Mouse (Mus musculus): ENCODE results near the gene Efcab6. TPM values are rescaled to one million over a fixed set of nuclear protein-coding genes. Genes with fewer than 3 reads are reported as not detected.

Gene Efcab6
- polyA plus RNA-seq, 1 experiment from 2014 or later, result 0.56 TPM

GRCm38 (mm10) chr15:83956996-83957395, 108.2 kb downstream of the Efcab6 start:
- no peak overlapping the region for H3K9ac ChIP-seq
- H3K27me3 ChIP-seq (replicated peaks), result no peaks in the 10 kb centered on the region
- no peak overlapping the region for H3K27ac ChIP-seq
- no peaks in the 10 kb centered on the region for H3K36me3 ChIP-seq (replicated peaks)
- 91% methylated on average over 7 of the region's 7 CpGs for WGBS
- no peak overlapping the region for H3K4me2 ChIP-seq
- no peak for ATAC-seq (replicated peaks)
- H3K9me3 ChIP-seq, result no peaks in the 10 kb centered on the region
- no peaks in the 10 kb centered on the region for H3K4me1 ChIP-seq
- H3K4me3 ChIP-seq, result no peak overlapping the region

DNA sequence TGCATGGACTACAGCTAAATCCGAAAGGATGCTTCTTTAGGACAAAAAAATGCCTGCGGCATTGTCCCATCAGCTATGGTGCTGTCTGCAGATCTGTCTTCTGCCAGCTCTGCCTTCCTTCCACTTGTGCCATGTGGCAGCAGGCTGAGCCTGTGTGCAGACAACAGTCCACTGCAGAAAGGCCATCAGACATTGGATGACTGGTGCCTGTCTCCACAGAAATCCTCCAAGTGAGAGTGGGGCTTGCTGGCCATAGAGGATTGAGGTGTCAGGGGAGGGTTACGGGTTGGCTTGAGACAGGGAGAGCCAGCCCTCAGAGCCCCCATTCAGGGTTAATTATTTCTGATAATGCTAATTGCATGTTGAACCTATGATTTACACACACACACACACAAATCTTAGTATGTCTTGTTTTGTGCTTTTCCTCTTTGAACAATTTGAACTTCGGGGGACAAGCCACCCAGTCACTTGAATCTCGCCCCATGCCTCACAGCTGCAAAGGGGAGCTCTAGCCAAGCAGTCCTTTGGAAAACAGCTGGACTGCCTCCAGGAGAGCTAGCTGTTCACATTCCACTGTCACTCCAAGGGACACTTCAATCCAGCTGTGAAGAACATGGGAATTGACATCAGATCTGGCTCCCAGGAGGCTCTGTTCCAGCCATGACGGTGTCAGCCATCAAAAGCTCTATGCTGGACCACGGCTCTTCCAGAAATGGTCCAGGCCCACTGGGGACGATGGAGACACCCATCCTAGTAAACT, 109.1 kb downstream of the Efcab6 start:
- H3K4me3 ChIP-seq, result no peak overlapping the region
- no peaks in the 10 kb centered on the region for H3K9me3 ChIP-seq
- ATAC-seq (replicated peaks), result no peak
- no peak overlapping the region for H3K27ac ChIP-seq
- 83% methylated on average over 8 of the region's 8 CpGs for WGBS
- H3K36me3 ChIP-seq (replicated peaks), result no peaks in the 10 kb centered on the region
- no peak overlapping the region for H3K9ac ChIP-seq
- H3K4me1 ChIP-seq, result no peaks in the 10 kb centered on the region
- H3K4me2 ChIP-seq, result no peak overlapping the region
- H3K27me3 ChIP-seq (replicated peaks), result no peaks in the 10 kb centered on the region

DNA sequence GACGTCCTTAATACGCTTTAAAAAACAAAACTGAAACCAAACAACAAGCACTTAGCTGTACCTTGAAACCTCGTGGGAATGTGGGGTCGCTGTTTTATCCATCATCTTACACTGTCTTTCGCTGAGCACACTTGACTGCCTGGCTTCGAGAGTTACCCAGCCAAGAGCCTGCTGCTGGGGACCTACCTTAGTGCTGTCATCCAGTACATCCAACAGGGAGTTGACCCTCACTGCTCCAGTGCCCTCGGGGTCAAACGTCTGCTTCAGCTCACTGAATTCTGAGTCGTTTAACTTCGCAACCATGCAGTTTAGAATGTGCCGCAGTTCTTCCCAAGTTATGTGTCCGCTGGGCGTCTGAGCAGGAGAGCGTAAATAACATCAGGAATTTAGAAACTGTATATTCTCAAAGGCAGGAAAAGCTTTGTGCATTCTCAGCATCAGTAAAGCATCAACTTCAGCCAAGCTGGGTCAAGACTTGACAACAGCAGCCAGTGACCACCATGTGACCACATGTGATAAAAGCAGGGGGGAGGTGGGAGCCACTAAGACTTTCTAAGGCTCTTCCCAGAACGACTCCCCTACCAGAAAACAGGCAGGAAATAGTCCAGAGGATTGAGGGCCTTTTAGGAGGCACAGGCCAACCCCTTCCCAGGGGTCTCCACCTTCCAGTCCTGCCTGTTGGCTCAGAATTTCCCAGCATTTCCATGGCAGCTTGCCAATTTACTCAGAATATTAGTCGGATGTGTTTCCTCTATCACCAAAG, 115.3 kb downstream of the Efcab6 start:
- no peak overlapping the region for H3K9ac ChIP-seq
- WGBS, result 51% methylated on average over 16 of the region's 16 CpGs
- H3K27me3 ChIP-seq (replicated peaks), result no peaks in the 10 kb centered on the region
- no peak for ATAC-seq (replicated peaks)
- H3K36me3 ChIP-seq (replicated peaks), result no peaks in the 10 kb centered on the region
- no peak overlapping the region for H3K4me3 ChIP-seq
- H3K4me1 ChIP-seq, result no peaks in the 10 kb centered on the region
- no peak overlapping the region for H3K27ac ChIP-seq
- no peaks in the 10 kb centered on the region for H3K9me3 ChIP-seq
- no peak overlapping the region for H3K4me2 ChIP-seq

DNA sequence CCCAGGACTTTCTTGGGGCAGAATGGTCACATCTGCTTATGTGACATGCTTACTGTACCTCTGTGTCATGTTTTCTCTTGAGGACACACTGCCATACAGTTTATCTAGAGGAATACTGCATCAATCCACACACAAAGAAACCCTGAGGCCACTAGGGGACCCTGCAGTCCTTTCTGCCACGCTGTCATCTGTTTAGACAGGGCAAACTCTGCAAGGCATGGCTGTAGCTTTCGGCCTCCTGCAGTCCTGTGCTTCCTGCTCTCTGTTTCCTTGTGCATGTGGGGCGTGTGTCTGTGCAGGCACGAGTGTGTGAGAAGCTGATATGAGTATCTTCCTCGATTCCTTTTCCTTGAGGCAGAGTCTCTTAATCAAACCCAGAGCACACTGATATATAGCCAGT, 125.5 kb downstream of the Efcab6 start:
- H3K27ac ChIP-seq, result no peak overlapping the region
- H3K4me2 ChIP-seq, result no peak overlapping the region
- no peaks in the 10 kb centered on the region for H3K9me3 ChIP-seq
- 42% methylated on average over 5 of the region's 5 CpGs for WGBS
- H3K4me1 ChIP-seq, result peaks cover 6% of the 10 kb centered on the region; the same call in 1 of the 2 replicates
- no peak overlapping the region for H3K4me3 ChIP-seq
- no peak overlapping the region for H3K9ac ChIP-seq
- no peak for ATAC-seq (replicated peaks)
- H3K27me3 ChIP-seq (replicated peaks), result no peaks in the 10 kb centered on the region
- H3K36me3 ChIP-seq (replicated peaks), result no peaks in the 10 kb centered on the region

DNA sequence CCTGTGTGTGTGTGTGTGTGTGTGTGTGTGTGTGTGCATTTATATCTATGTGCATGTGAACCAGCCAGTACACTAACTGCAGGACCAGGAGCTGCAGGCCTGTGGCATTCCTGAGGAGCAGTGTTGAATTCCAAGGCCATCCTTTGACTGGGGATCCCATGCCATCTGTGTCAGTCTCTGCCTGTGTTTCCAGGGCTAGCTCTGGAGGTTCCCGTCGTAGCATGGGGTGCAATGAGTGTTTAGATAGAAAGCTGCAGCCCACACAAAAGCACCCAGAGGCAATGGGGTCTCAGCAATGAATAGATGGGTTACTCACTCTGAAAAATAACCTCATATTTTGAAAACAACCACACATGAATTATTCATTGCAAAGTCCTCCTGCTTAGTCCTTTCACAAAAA, 126.7 kb downstream of the Efcab6 start:
- no peak for ATAC-seq (replicated peaks)
- no peak overlapping the region for H3K4me3 ChIP-seq
- peaks cover 6% of the 10 kb centered on the region; the same call in 1 of the 2 replicates for H3K4me1 ChIP-seq
- no peaks in the 10 kb centered on the region for H3K27me3 ChIP-seq (replicated peaks)
- WGBS, result 49% methylated on average over 2 of the region's 2 CpGs
- H3K9me3 ChIP-seq, result no peaks in the 10 kb centered on the region
- H3K9ac ChIP-seq, result no peak overlapping the region
- H3K4me2 ChIP-seq, result no peak overlapping the region
- H3K36me3 ChIP-seq (replicated peaks), result no peaks in the 10 kb centered on the region
- no peak overlapping the region for H3K27ac ChIP-seq

DNA sequence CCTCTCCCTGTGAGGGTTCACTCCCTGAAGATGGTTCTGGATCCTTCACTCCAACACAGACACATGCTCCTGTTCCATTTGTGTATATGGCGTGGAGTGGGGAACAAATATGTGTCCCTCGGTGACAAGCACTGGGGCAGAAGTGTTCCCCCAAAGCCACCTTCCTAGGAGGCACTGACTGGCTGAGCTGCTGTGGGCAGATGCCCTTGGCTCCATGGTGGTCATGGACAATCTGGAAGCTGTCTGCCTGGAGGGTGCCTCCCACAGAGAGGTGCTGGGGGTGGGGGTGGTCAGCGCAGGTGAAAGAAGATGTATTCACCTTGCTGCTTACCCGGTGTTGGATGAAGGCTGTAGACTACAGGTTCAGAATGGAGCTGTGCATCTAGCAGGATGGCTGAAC, 128.7 kb downstream of the Efcab6 start:
- no peaks in the 10 kb centered on the region for H3K36me3 ChIP-seq (replicated peaks)
- no peak overlapping the region for H3K4me3 ChIP-seq
- H3K4me2 ChIP-seq, result no peak overlapping the region
- ATAC-seq (replicated peaks), result no peak
- no peaks in the 10 kb centered on the region for H3K9me3 ChIP-seq
- H3K4me1 ChIP-seq, result peaks cover 6% of the 10 kb centered on the region; the same call in 1 of the 2 replicates
- H3K27me3 ChIP-seq (replicated peaks), result no peaks in the 10 kb centered on the region
- WGBS, result 94% methylated on average over 4 of the region's 4 CpGs
- H3K9ac ChIP-seq, result no peak overlapping the region
- H3K27ac ChIP-seq, result no peak overlapping the region

- no peak overlapping the region for H3K27ac ChIP-seq
- H3K4me2 ChIP-seq, result no peak overlapping the region
- no peaks in the 10 kb centered on the region for H3K36me3 ChIP-seq (replicated peaks)
- H3K9ac ChIP-seq, result no peak overlapping the region
- H3K27me3 ChIP-seq (replicated peaks), result no peaks in the 10 kb centered on the region
- WGBS, result 63% methylated on average over 2 of the region's 2 CpGs
- H3K9me3 ChIP-seq, result no peaks in the 10 kb centered on the region
- peaks cover 6% of the 10 kb centered on the region; the same call in 1 of the 2 replicates for H3K4me1 ChIP-seq
- ATAC-seq (replicated peaks), result no peak
- no peak overlapping the region for H3K4me3 ChIP-seq
Measured at GRCm38 (mm10) chr15:83934816-83935215, 130.4 kb downstream of the Efcab6 start.

DNA sequence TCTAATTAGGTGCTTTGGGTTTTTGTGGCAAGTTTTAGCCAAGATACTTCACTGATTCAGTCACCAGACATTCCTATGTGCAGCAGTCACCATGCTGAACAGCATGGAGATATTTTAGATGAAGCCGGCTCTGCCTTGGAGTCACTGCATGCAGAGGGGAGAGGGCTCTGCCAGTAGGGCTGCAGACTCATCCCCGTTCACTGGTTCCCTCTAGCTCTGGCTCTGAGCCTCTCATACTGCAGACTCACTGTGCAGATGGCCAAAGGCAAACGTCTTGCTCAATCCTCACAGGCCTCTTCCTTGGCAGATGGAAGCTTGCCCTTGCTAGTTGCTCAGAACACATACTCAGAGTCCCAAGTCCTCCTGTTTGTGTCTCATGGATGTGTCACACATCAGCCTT, 139.8 kb downstream of the Efcab6 start:
- Histone ChIP-seq H3K4me3 (no peak overlapping the region), H3K9me3 (no peaks in the 10 kb centered on the region), H3K36me3 (replicated peaks) (no peaks in the 10 kb centered on the region), H3K4me1 (no peaks in the 10 kb centered on the region), H3K27ac (no peak overlapping the region), H3K4me2 (no peak overlapping the region), H3K9ac (no peak overlapping the region), H3K27me3 (replicated peaks) (no peaks in the 10 kb centered on the region)
- ATAC-seq (replicated peaks), result no peak
- 70% methylated on average over 3 of the region's 3 CpGs for WGBS

DNA sequence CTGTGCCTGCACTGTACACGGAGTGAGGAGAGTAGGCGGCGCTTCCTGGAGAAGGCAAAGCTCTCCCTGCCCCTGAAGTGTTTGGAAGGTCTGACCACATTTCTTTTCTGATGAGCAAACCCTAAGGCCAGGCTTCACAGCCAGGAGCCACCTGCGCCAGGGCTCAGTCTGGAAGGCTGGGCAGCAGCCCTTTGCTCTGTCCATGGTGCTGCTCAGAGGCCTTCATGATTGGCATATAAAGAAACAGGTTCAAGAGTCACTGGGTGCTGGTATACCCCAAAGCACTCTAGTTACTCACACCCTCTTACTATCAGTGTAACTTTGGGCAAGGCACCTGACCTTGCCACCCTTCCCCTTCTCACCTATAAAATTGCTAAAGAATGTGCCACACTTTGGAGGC, 140.5 kb downstream of the Efcab6 start:
- WGBS, result 27% methylated on average over 4 of the region's 4 CpGs
- Histone ChIP-seq H3K4me2 (no peak overlapping the region), H3K4me1 (no peaks in the 10 kb centered on the region), H3K4me3 (no peak overlapping the region), H3K27me3 (replicated peaks) (no peaks in the 10 kb centered on the region), H3K36me3 (replicated peaks) (no peaks in the 10 kb centered on the region), H3K9ac (no peak overlapping the region), H3K27ac (no peak overlapping the region), H3K9me3 (no peaks in the 10 kb centered on the region)
- ATAC-seq (replicated peaks), result no peak

DNA sequence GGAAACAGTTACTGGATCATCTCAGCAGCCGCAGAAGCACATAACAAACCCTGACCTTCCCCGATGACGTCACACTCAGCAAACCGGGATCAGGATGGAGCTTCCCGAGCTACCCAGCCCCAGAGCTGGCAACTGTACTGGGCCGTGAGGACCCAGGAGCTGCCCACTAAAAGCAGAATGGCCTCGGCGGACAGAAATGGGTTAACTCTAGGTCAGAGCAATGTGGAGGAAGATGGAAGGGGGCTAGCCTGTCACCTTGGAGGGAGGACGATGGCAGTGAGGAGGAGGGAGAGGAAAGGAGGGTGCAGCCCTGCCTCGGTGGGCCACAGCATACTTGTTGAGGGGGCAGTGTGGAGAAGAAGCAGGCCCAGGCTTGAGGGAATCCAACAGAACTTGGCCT, 149.8 kb downstream of the Efcab6 start:
- H3K27ac ChIP-seq, result no peak overlapping the region
- H3K36me3 ChIP-seq (replicated peaks), result no peaks in the 10 kb centered on the region
- H3K4me2 ChIP-seq, result no peak overlapping the region
- H3K4me3 ChIP-seq, result no peak overlapping the region
- H3K27me3 ChIP-seq (replicated peaks), result no peaks in the 10 kb centered on the region
- no peak for ATAC-seq (replicated peaks)
- H3K9ac ChIP-seq, result no peak overlapping the region
- H3K4me1 ChIP-seq, result no peaks in the 10 kb centered on the region
- WGBS, result 85% methylated on average over 10 of the region's 10 CpGs
- no peaks in the 10 kb centered on the region for H3K9me3 ChIP-seq

- H3K27me3 ChIP-seq (replicated peaks), result no peaks in the 10 kb centered on the region
- H3K9ac ChIP-seq, result no peak overlapping the region
- no peak overlapping the region for H3K27ac ChIP-seq
- no peaks in the 10 kb centered on the region for H3K36me3 ChIP-seq (replicated peaks)
- no peak overlapping the region for H3K4me3 ChIP-seq
- 90% methylated on average over 14 of the region's 14 CpGs for WGBS
- ATAC-seq (replicated peaks), result no peak
- H3K4me1 ChIP-seq, result no peaks in the 10 kb centered on the region
- H3K9me3 ChIP-seq, result no peaks in the 10 kb centered on the region
- H3K4me2 ChIP-seq, result no peak overlapping the region
Measured at GRCm38 (mm10) chr15:83913028-83913714, 152.0 kb downstream of the Efcab6 start.

- H3K9ac ChIP-seq, result no peak overlapping the region
- no peaks in the 10 kb centered on the region for H3K27me3 ChIP-seq (replicated peaks)
- ATAC-seq (replicated peaks), result no peak
- H3K4me3 ChIP-seq, result no peak overlapping the region
- H3K4me1 ChIP-seq, result 0 out of 2 replicates have a peak, but pooled peaks cover 3% of the 10 kb centered on the region
- no peaks in the 10 kb centered on the region for H3K36me3 ChIP-seq (replicated peaks)
- no peaks in the 10 kb centered on the region for H3K9me3 ChIP-seq
- H3K4me2 ChIP-seq, result no peak overlapping the region
- no peak overlapping the region for H3K27ac ChIP-seq
- WGBS, result 74% methylated on average over 13 of the region's 13 CpGs
Measured at GRCm38 (mm10) chr15:83906472-83906871, 158.7 kb downstream of the Efcab6 start.

Measured in midbrain, embryonic 15.5 days (tissue).